Mouse (Mus musculus): ENCODE results near the gene Gad1.

DNA sequence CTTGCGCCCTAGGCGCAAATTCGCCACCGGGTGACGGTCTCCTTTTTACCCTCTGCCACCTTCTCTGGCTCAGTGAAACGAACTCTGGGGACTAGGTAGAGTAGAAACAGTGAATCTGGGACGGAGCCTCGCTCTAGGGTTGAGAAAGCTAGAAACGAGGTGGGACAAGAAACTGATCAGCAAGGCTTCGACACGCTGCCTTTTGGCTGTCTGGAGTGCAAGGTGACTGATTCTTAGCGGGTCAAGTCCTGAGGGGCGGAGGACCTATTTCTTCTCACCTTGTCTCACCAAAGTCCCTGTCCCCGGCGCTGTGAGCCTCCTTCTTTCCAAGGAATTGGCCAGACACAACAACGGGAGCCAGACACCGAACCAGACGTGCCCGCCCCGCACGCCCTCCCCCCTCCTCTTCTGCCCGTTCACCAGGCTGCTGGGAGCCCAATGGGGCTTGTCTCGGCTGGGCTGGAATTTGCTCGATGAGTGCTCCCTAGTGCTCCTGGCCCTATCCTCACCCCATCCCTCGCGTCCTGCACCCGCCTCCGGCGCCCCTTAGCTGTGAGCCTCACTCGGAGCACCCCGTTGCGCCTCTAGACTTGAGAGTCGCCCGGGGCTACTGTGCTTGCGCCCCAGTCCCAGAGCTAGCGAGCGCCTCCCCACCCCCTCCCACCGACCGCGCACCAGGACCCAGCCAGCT lies 10.3 kb downstream of the Gad1 start:
- TF ChIP-seq CTCF (IDR thresholded peaks at IDR 0.05; ENCODE audit: low read depth, low read length) (no peak), GATA1 (IDR thresholded peaks at IDR 0.05; ENCODE audit: borderline replicate concordance, low read length) (no peak), GATA2 (IDR thresholded peaks at IDR 0.05; ENCODE audit: borderline replicate concordance, low read depth, low read length) (no peak), POLR2AphosphoS5 (IDR thresholded peaks at IDR 0.05; ENCODE audit: insufficient replicate concordance, low read depth, low read length) (no peak)
